Mouse (Mus musculus): Measurements from ENCODE around the gene Lgalsl.

DNA sequence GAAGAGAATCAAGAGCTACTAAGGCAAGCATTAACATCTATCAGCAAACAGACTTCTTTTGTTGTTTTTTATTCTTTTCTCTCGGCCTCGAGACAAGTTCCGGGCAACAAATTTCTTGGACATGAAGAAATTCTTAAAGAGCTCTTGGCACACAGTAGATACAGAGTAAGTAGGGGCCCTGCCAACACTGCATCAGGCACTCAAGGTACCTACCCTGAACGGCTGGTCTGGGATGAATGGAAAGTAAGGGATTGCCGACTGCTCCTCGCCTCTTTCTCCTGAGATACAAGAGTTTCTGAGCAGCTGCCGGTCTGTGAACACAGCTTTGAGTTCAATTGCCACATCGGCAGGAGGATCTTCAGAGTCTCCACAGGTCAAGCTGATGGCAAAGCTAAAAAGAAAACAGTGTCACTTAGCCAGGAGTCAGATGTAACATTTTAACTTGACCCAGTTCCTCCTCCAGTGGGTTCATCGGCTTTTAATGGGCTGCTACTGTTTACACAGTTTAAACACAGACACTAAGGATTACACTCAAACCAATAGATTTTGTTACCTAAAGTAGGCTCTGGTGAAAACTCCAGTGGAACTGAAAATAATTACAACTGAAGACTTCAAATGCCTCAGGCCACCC lies 1.7 kb downstream of the Lgalsl start:
- TF ChIP-seq CHD2 (IDR thresholded peaks at IDR 0.05; ENCODE audit: low read length) (no peak), POLR2A (IDR thresholded peaks at IDR 0.05; ENCODE audit: low read depth, low read length) (no peak), CTCF (conservative IDR thresholded peaks at IDR 0.05 in 1 of 2, IDR thresholded peaks at IDR 0.05 in 1 of 2; ENCODE audit: low read depth in 2 of 2, low read length in 2 of 2) (no peak), GABPA (IDR thresholded peaks at IDR 0.05; ENCODE audit: insufficient replicate concordance, low read depth, low read length) (no peak), KAT2A (IDR thresholded peaks at IDR 0.05; ENCODE audit: insufficient replicate concordance, low read length) (no peak), MAX (IDR thresholded peaks at IDR 0.05; ENCODE audit: low read length) (no peak), EP300 (IDR thresholded peaks at IDR 0.05; ENCODE audit: low read length) (no peak), TBP (conservative IDR thresholded peaks at IDR 0.05; ENCODE audit: low read depth, low read length) (no peak), RAD21 (IDR thresholded peaks at IDR 0.05; ENCODE audit: low read depth, low read length) (no peak)

Measured in CH12.LX (cell line).